Mouse (Mus musculus): Measurements from ENCODE around the gene Igfbp7. TPM values are rescaled to one million over a fixed set of nuclear protein-coding genes. Genes with fewer than 3 reads are reported as not detected.

Igfbp7 gene
- polyA plus RNA-seq, 1 experiment from 2014 or later, result 107 TPM

DNA sequence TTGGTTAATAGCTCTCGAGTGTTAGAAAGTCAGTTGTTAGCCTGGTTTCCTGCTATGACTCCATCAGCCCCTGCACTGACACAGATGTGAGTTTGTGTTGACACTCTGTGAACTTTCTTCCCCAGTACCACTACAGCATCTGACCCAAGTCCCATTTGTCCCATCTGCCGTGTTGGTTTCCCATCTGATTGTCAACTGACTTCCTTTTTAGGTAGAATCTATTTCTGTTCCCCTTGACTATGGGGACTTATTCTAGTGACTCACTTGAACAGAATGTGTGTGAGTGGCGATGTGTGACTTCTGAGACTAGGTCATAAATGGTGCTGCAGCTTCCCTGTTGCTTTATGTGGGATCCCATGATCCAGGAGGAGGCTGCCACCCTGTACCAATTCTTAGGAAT lies 32.9 kb downstream of the Igfbp7 start:
- Histone ChIP-seq H3K27ac (replicated peaks) (no peak overlapping the region), H3K27me3 (no peaks in the 10 kb centered on the region), H3K9ac (no peak overlapping the region), H3K4me3 (replicated peaks) (no peak overlapping the region), H3K9me3 (replicated peaks) (no peaks in the 10 kb centered on the region), H3K4me1 (no peaks in the 10 kb centered on the region), H3K36me3 (no peaks in the 10 kb centered on the region), H3K4me2 (replicated peaks) (no peak overlapping the region)
- WGBS, result 73% methylated on average over 3 of the region's 3 CpGs
- no peak for ATAC-seq (ENCODE audit: insufficient number of reproducible peaks, low FRiP score, low TSS enrichment, low read depth)

GRCm38 (mm10) chr5:77372778-77373177 lies 35.1 kb downstream of the Igfbp7 start:
- 62% methylated on average over 6 of the region's 6 CpGs for WGBS
- ATAC-seq (ENCODE audit: insufficient number of reproducible peaks, low FRiP score, low TSS enrichment, low read depth), result no peak

DNA sequence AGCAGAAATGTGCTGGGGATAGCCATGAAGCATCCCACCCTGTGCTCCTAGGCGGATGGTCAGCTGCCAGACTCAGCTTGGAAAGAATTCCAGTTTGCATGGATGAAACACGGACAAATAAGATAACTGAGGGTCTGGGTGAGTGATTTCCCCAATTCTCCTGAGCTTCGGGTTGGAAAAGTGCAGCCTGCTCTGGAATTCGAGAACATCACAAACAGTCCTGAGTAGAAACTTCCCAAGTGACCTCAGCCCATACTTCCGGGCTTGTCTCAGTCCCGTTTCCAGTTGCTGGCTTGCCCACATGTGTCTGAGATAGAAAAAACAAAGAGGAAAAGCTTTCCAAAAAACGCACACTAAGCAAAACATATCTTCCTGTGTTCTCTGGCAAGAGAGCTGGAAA lies 35.6 kb downstream of the Igfbp7 start:
- Histone ChIP-seq H3K9ac (no peak overlapping the region), H3K36me3 (no peaks in the 10 kb centered on the region), H3K27ac (replicated peaks) (no peak overlapping the region), H3K9me3 (replicated peaks) (no peaks in the 10 kb centered on the region), H3K4me1 (peaks cover 16% of the 10 kb centered on the region; the same call in 1 of the 2 replicates), H3K27me3 (no peaks in the 10 kb centered on the region), H3K4me2 (replicated peaks) (no peak overlapping the region), H3K4me3 (replicated peaks) (no peak overlapping the region)
- ATAC-seq (ENCODE audit: insufficient number of reproducible peaks, low FRiP score, low TSS enrichment, low read depth), result no peak
- WGBS, result 75% methylated on average over 7 of the region's 7 CpGs

More at GRCm38 (mm10) chr5:77372778-77373177, 35.1 kb downstream of the Igfbp7 start:
- H3K9me3 ChIP-seq (replicated peaks), result no peaks in the 10 kb centered on the region
- no peak overlapping the region for H3K4me2 ChIP-seq (replicated peaks)
- no peaks in the 10 kb centered on the region for H3K27me3 ChIP-seq
- no peak overlapping the region for H3K9ac ChIP-seq
- no peak overlapping the region for H3K27ac ChIP-seq (replicated peaks)
- peaks cover 12% of the 10 kb centered on the region; the same call in 1 of the 2 replicates for H3K4me1 ChIP-seq
- H3K36me3 ChIP-seq, result no peaks in the 10 kb centered on the region
- H3K4me3 ChIP-seq (replicated peaks), result no peak overlapping the region

DNA sequence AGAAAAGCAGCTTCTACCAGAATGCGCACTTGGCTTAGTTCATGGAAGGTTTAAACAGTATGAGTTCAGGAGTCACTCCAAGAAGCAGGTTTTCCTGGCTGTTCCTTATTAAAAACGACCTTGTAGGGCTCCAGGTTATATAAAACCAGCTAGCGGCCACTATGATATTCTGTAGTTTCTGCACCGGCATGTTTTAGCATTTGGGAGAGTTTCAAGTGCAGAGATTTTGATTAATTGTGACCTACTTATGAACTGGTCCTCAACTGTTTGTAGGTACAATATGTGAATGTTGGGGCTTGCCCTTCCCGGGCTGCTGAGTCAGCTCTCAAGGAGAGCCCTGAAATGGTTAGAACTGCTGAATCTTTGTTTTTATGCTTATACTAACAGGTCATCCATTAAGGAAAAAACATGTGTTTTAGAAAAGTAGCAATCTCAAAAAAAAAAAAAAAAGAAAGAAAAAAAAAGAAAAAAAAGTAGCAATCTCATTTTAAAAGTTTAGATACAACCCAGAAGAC lies 37.4 kb downstream of the Igfbp7 start:
- no peak overlapping the region for H3K4me2 ChIP-seq (replicated peaks)
- H3K4me1 ChIP-seq, result peaks cover 32% of the 10 kb centered on the region
- WGBS, result 75% methylated on average over 5 of the region's 5 CpGs
- no peaks in the 10 kb centered on the region for H3K27me3 ChIP-seq
- no peak overlapping the region for H3K4me3 ChIP-seq (replicated peaks)
- ATAC-seq (ENCODE audit: insufficient number of reproducible peaks, low FRiP score, low TSS enrichment, low read depth), result no peak
- H3K27ac ChIP-seq (replicated peaks), result no peak overlapping the region
- no peaks in the 10 kb centered on the region for H3K36me3 ChIP-seq
- H3K9me3 ChIP-seq (replicated peaks), result no peaks in the 10 kb centered on the region
- H3K9ac ChIP-seq, result no peak overlapping the region

DNA sequence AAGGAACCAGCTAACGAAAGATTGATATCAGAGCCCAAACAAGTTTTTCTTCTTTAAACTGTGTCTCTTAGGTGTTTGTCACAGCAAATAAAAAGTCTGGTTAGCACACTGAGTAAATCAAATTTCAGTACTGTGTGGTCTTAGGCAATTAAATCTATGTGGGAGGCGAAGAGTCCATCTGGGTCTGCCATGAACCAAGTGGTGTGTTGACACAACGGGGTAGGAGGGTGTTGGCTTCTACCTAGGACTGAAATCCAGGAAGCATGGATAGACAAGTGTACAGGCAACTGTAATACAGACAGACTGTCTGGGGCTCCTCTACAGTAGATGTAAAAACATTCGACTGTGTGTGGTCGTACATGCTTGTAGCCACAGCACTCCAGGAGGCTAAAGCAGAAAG lies 38.4 kb downstream of the Igfbp7 start:
- Histone ChIP-seq H3K4me1 (peaks cover 37% of the 10 kb centered on the region), H3K4me2 (replicated peaks) (no peak overlapping the region), H3K27me3 (no peaks in the 10 kb centered on the region), H3K36me3 (no peaks in the 10 kb centered on the region), H3K4me3 (replicated peaks) (no peak overlapping the region), H3K9me3 (replicated peaks) (no peaks in the 10 kb centered on the region), H3K27ac (replicated peaks) (no peak overlapping the region), H3K9ac (no peak overlapping the region)
- WGBS, result 69% methylated on average over 5 of the region's 5 CpGs
- ATAC-seq (ENCODE audit: insufficient number of reproducible peaks, low FRiP score, low TSS enrichment, low read depth), result no peak; the same call in 1 of the 2 replicates

GRCm38 (mm10) chr5:77368194-77368593 lies 39.6 kb downstream of the Igfbp7 start:
- peak overlapping the region; percentile 66 for H3K27ac ChIP-seq (replicated peaks)

DNA sequence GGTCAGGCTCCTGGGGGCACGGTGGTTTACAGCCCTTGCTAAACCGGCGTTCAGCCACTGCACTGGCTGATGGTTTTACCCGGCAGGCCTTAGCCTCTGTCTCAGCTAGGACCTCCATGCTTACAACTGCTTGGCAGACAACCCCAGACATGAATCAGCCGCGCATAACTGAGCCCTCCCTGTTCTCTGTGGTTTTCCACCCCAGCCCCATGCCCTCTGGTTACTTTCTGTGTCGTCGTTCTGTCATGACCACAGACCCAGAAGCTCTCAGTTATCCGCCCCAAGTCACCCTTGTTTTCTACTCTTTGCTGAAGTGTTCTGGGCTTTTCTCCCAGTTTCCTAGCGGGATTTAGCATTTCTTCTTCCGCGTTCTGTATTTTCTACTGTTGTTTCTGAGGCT lies 40.2 kb downstream of the Igfbp7 start:
- Histone ChIP-seq H3K36me3 (no peaks in the 10 kb centered on the region), H3K4me1 (peaks cover 41% of the 10 kb centered on the region), H3K9me3 (replicated peaks) (no peaks in the 10 kb centered on the region), H3K4me3 (replicated peaks) (no peak overlapping the region), H3K27me3 (no peaks in the 10 kb centered on the region), H3K4me2 (replicated peaks) (no peak overlapping the region), H3K9ac (no peak overlapping the region), H3K27ac (replicated peaks) (peak overlapping the region; percentile 66)
- WGBS, result 37% methylated on average over 12 of the region's 12 CpGs
- peak; percentile 71; the same call in 1 of the 2 replicates for ATAC-seq (ENCODE audit: insufficient number of reproducible peaks, low FRiP score, low TSS enrichment, low read depth)

More at GRCm38 (mm10) chr5:77368194-77368593, 39.6 kb downstream of the Igfbp7 start:
- no peak for ATAC-seq (ENCODE audit: insufficient number of reproducible peaks, low FRiP score, low TSS enrichment, low read depth)
- H3K36me3 ChIP-seq, result no peaks in the 10 kb centered on the region
- H3K27me3 ChIP-seq, result no peaks in the 10 kb centered on the region
- peaks cover 41% of the 10 kb centered on the region for H3K4me1 ChIP-seq
- 34% methylated on average over 7 of the region's 7 CpGs for WGBS
- no peaks in the 10 kb centered on the region for H3K9me3 ChIP-seq (replicated peaks)
- H3K4me2 ChIP-seq (replicated peaks), result no peak overlapping the region
- H3K4me3 ChIP-seq (replicated peaks), result no peak overlapping the region
- H3K9ac ChIP-seq, result no peak overlapping the region

DNA sequence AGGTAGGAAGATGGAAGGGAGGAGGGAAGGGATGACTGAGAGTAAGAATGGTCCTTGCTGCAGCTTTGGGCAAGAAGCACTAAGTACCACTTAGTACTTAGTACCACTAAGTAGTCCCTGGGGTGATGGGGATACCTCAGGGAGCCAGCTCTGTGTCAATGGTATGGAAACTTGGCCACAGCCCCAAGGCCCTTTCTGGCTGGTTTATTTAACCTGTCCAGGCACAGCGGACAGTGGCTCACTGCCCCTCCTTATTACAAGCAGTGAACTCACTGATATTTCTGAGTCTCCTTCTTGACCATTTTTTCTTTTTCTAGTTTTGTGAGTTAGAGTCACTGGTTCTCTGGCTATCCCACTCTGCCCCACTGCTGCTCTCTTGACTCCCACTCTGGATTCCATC lies 40.7 kb downstream of the Igfbp7 start:
- H3K9me3 ChIP-seq (replicated peaks), result no peaks in the 10 kb centered on the region
- H3K4me1 ChIP-seq, result peaks cover 41% of the 10 kb centered on the region
- H3K4me2 ChIP-seq (replicated peaks), result no peak overlapping the region
- no peak for ATAC-seq (ENCODE audit: insufficient number of reproducible peaks, low FRiP score, low TSS enrichment, low read depth)
- no peak overlapping the region for H3K9ac ChIP-seq
- WGBS, result 90% methylated on average over 1 of the region's 1 CpGs
- peak overlapping the region; percentile 66 for H3K27ac ChIP-seq (replicated peaks)
- no peaks in the 10 kb centered on the region for H3K27me3 ChIP-seq
- no peak overlapping the region for H3K4me3 ChIP-seq (replicated peaks)
- no peaks in the 10 kb centered on the region for H3K36me3 ChIP-seq

- H3K27me3 ChIP-seq, result no peaks in the 10 kb centered on the region
- WGBS, result 63% methylated on average over 8 of the region's 8 CpGs
- peaks cover 41% of the 10 kb centered on the region for H3K4me1 ChIP-seq
These were observed 41.5 kb downstream of the Igfbp7 start for GRCm38 (mm10) chr5:77366313-77366712.

GRCm38 (mm10) chr5:77364443-77365038 lies 43.3 kb downstream of the Igfbp7 start:
- H3K4me2 ChIP-seq (replicated peaks), result no peak overlapping the region
- H3K4me3 ChIP-seq (replicated peaks), result no peak overlapping the region
- 69% methylated on average over 3 of the region's 3 CpGs for WGBS
- H3K27ac ChIP-seq (replicated peaks), result peak overlapping the region; percentile 22; the same call in 1 of the 2 replicates
- H3K36me3 ChIP-seq, result no peaks in the 10 kb centered on the region
- no peak for ATAC-seq (ENCODE audit: insufficient number of reproducible peaks, low FRiP score, low TSS enrichment, low read depth)
- H3K9ac ChIP-seq, result no peak overlapping the region
- no peaks in the 10 kb centered on the region for H3K9me3 ChIP-seq (replicated peaks)
- H3K4me1 ChIP-seq, result peaks cover 41% of the 10 kb centered on the region
- H3K27me3 ChIP-seq, result no peaks in the 10 kb centered on the region

More at GRCm38 (mm10) chr5:77366313-77366712, 41.5 kb downstream of the Igfbp7 start:
- no peak overlapping the region for H3K27ac ChIP-seq (replicated peaks)
- no peak for ATAC-seq (ENCODE audit: insufficient number of reproducible peaks, low FRiP score, low TSS enrichment, low read depth)
- H3K4me2 ChIP-seq (replicated peaks), result no peak overlapping the region
- H3K4me3 ChIP-seq (replicated peaks), result no peak overlapping the region
- no peaks in the 10 kb centered on the region for H3K36me3 ChIP-seq
- no peaks in the 10 kb centered on the region for H3K9me3 ChIP-seq (replicated peaks)
- H3K9ac ChIP-seq, result no peak overlapping the region

- H3K4me3 ChIP-seq (replicated peaks), result no peak overlapping the region
- no peak for ATAC-seq (ENCODE audit: insufficient number of reproducible peaks, low FRiP score, low TSS enrichment, low read depth)
These were observed 44.2 kb downstream of the Igfbp7 start for GRCm38 (mm10) chr5:77363650-77364049.

GRCm38 (mm10) chr5:77362120-77362519 lies 45.7 kb downstream of the Igfbp7 start:
- ATAC-seq (ENCODE audit: insufficient number of reproducible peaks, low FRiP score, low TSS enrichment, low read depth), result no peak
- WGBS, result 32% methylated on average over 3 of the region's 3 CpGs

More at GRCm38 (mm10) chr5:77363650-77364049, 44.2 kb downstream of the Igfbp7 start:
- Histone ChIP-seq H3K36me3 (no peaks in the 10 kb centered on the region), H3K9me3 (replicated peaks) (no peaks in the 10 kb centered on the region), H3K4me2 (replicated peaks) (no peak overlapping the region), H3K9ac (no peak overlapping the region), H3K27ac (replicated peaks) (no peak overlapping the region), H3K27me3 (no peaks in the 10 kb centered on the region), H3K4me1 (peaks cover 39% of the 10 kb centered on the region)
- 82% methylated on average over 6 of the region's 6 CpGs for WGBS

More at GRCm38 (mm10) chr5:77362120-77362519, 45.7 kb downstream of the Igfbp7 start:
- H3K27me3 ChIP-seq, result no peaks in the 10 kb centered on the region
- no peaks in the 10 kb centered on the region for H3K9me3 ChIP-seq (replicated peaks)
- peaks cover 38% of the 10 kb centered on the region for H3K4me1 ChIP-seq
- no peak overlapping the region for H3K4me3 ChIP-seq (replicated peaks)
- H3K4me2 ChIP-seq (replicated peaks), result no peak overlapping the region
- no peaks in the 10 kb centered on the region for H3K36me3 ChIP-seq
- no peak overlapping the region for H3K27ac ChIP-seq (replicated peaks)
- no peak overlapping the region for H3K9ac ChIP-seq

All from embryonic facial prominence, embryonic 15.5 days (tissue).